Mouse (Mus musculus): ENCODE measurements around the gene Sec22a.

- TF ChIP-seq GATA1 (IDR thresholded peaks at IDR 0.05; ENCODE audit: borderline replicate concordance, low read length) (no peak), FLI1 (IDR thresholded peaks at IDR 0.05; ENCODE audit: low read length) (no peak)
Observed at GRCm38 (mm10) chr16:35272417-35272816, 91.3 kb downstream of the Sec22a start.

Measured in megakaryocyte, embryonic 14.5 days (primary cell).